Mouse (Mus musculus): ENCODE data around the gene Sv2b.

- TF ChIP-seq CTCF (IDR thresholded peaks at IDR 0.05; ENCODE audit: low read depth) (no peak), EP300 (IDR thresholded peaks at IDR 0.05; ENCODE audit: low read depth) (no peak)
Measured at GRCm38 (mm10) chr7:75329740-75330142, 20.7 kb upstream of the Sv2b start.

All from liver, embryonic 14.5 days (tissue).